Mouse (Mus musculus) central nervous system, embryonic 18 days (tissue): ENCODE data around the gene Ooep. TPM values are rescaled to one million over a fixed set of nuclear protein-coding genes. Genes with fewer than 3 reads are reported as not detected.

Source experiments
- polyA plus RNA-seq: library from polyadenylated mRNA; depleted of rRNA; stranded (reverse); fragments of >200 nt; gene quantifications from 2 replicates; pipeline ENCODE4 v1.2.3, GENCODE M21; 2012; rRNA removed

The Ooep gene
- polyA plus RNA-seq = 3.3 and 3.5 TPM in 2 replicates

GRCm38 (mm10) chr9:78378113-78378785 lies at the start of gene Ooep:
Ooep (minus strand) TSS chr9:78378725.

GRCm38 (mm10) chr9:78395630-78396351 lies 17.3 kb upstream of the Ooep start, which contains the start of gene Ddx43:
Ddx43 (plus strand) TSS chr9:78395777.

GRCm38 (mm10) chr9:78367959-78368358 lies 10.6 kb downstream of the Ooep start, which contains the start of gene Dppa5a:
Dppa5a (minus strand) TSS chr9:78368177.

GRCm38 (mm10) chr9:78355611-78356010 lies 22.9 kb downstream of the Ooep start, which contains the start of gene Gsta2:
Gsta2 (minus strand) TSS chr9:78355788.

GRCm38 (mm10) chr9:78327289-78327688 lies 51.2 kb downstream of the Ooep start, which contains the start of gene Omt2b:
Omt2b (plus strand) TSS chr9:78327589.

Other genes with a start within 250 kb of the Ooep start
- 10.6 and 16.4 TPM in 2 replicates for gene Gsta4, start 196.0 kb downstream of the Ooep start, polyA plus RNA-seq
- gene Gsta1, start 148.1 kb downstream of the Ooep start, polyA plus RNA-seq = not detected in 2 replicates
- gene Gm3776, start 121.6 kb downstream of the Ooep start, polyA plus RNA-seq = not detected in 2 replicates
- gene Gm10639, start 88.8 kb downstream of the Ooep start, polyA plus RNA-seq = not detected in 2 replicates
- gene Omt2a, start 63.9 kb downstream of the Ooep start, polyA plus RNA-seq = not detected in 2 replicates
- not detected in 2 replicates for gene Omt2b, start 51.1 kb downstream of the Ooep start, polyA plus RNA-seq
- gene Gsta2, start 22.9 kb downstream of the Ooep start, polyA plus RNA-seq = not detected in 2 replicates
- gene Dppa5a, start 10.5 kb downstream of the Ooep start, polyA plus RNA-seq = 3.7 and 4.6 TPM in 2 replicates
- gene Ddx43, start 17.1 kb upstream of the Ooep start, polyA plus RNA-seq = 0.45 and 0.66 TPM in 2 replicates
- gene Cgas, start 64.5 kb upstream of the Ooep start, polyA plus RNA-seq = 1.0 TPM in 2 replicates
- 26.2 and 28.5 TPM in 2 replicates for gene Mto1, start 69.5 kb upstream of the Ooep start, polyA plus RNA-seq
- 0.87 and 1.3 TPM in 2 replicates for gene Gm17324, start 70.1 kb upstream of the Ooep start, polyA plus RNA-seq
- gene Eef1a1, start 110.4 kb upstream of the Ooep start, polyA plus RNA-seq = 6,695 and 7,112 TPM in 2 replicates
- 10.1 and 10.2 TPM in 2 replicates for gene Slc17a5, start 209.3 kb upstream of the Ooep start, polyA plus RNA-seq
- 1.2 and 1.6 TPM in 2 replicates for gene Cd109, start 236.8 kb upstream of the Ooep start, polyA plus RNA-seq